Mouse (Mus musculus): Measurements from ENCODE around the gene Samd3. TPM values are rescaled to one million over a fixed set of nuclear protein-coding genes. Genes with fewer than 3 reads are reported as not detected.

Samd3 gene
- polyA plus RNA-seq, 2 experiments: 0.04 TPM; not detected in 1

DNA sequence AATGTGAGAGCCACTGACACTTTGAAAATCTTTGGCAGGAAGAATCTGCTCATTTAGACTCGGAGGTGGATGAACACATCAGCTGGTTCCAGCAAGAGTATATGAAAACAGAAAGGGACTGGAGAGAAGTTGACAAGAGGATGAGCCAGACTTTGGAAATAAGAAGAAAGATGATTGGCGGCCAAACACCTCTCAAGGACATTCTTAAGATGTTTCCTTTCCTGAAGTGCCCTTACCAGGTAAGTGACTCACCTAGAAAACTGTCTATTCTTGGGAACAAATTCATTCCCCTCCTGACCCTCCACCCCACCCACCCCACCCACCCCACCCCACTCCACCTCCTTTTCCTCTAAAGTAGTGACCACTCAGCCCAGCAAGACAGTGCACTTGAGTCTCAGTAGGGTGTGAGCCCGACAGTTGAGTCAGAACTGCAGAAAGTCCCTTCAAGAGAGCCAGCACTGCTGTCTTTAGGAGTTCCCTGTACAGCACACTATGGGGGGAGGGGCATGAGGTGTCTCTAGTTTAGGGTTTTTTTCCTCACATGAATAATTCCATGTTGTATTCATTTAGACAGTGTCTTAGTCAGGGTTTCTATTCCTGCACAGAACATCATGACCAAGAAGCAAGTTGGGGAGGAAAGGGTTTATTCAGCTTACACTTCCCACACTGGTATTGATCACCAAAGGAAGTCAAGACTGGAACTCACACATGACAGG, 34.4 kb downstream of the Samd3 start:
- no peaks in the 10 kb centered on the region for H3K9me3 ChIP-seq (ENCODE audit: control insufficient read depth, low read length)
- H3K9ac ChIP-seq (ENCODE audit: low read depth, low read length, severe bottlenecking): no peak overlapping the region
- H3K36me3 ChIP-seq (ENCODE audit: control insufficient read depth, insufficient read depth, low read length): no peaks in the 10 kb centered on the region
- TF ChIP-seq POLR2A (IDR thresholded peaks at IDR 0.05; ENCODE audit: borderline replicate concordance, extremely low read depth, insufficient read depth, insufficient read length): no peak
- 84% methylated on average over 3 of the region's 3 CpGs for WGBS
- no peaks in the 10 kb centered on the region for H3K27me3 ChIP-seq (ENCODE audit: control insufficient read depth, insufficient read depth, low read length)
- H3K27ac ChIP-seq (replicated peaks; ENCODE audit: low read depth, low read length): no peak overlapping the region
- H3K4me1 ChIP-seq (ENCODE audit: control insufficient read depth, insufficient read depth, low read length): no peaks in the 10 kb centered on the region
- no peak for ATAC-seq (ENCODE audit: low FRiP score, low read depth)
- no peak overlapping the region for H3K4me3 ChIP-seq (replicated peaks; ENCODE audit: low read length)
- DNase-seq (ENCODE audit: low spot score): no peak
- no peak overlapping the region for H3K4me2 ChIP-seq (replicated peaks; ENCODE audit: low read depth, low read length, severe bottlenecking)

GRCm38 (mm10) chr10:26275414-26275813, 45.9 kb downstream of the Samd3 start:
- peaks cover 59% of the 10 kb centered on the region for H3K36me3 ChIP-seq (ENCODE audit: control insufficient read depth, insufficient read depth, low read length)
- no peak overlapping the region for H3K27ac ChIP-seq (replicated peaks; ENCODE audit: low read depth, low read length)
- no peaks in the 10 kb centered on the region for H3K27me3 ChIP-seq (ENCODE audit: control insufficient read depth, insufficient read depth, low read length)
- 93% methylated on average over 6 of the region's 6 CpGs for WGBS
- DNase-seq (ENCODE audit: low spot score) (no peak), ATAC-seq (ENCODE audit: low FRiP score, low read depth) (no peak)
- H3K4me1 ChIP-seq (ENCODE audit: control insufficient read depth, insufficient read depth, low read length): no peaks in the 10 kb centered on the region
- H3K9ac ChIP-seq (ENCODE audit: low read depth, low read length, severe bottlenecking): no peak overlapping the region
- H3K4me3 ChIP-seq (replicated peaks; ENCODE audit: low read length): no peak overlapping the region
- TF ChIP-seq POLR2A (IDR thresholded peaks at IDR 0.05; ENCODE audit: borderline replicate concordance, extremely low read depth, insufficient read depth, insufficient read length): no peak
- H3K4me2 ChIP-seq (replicated peaks; ENCODE audit: low read depth, low read length, severe bottlenecking): no peak overlapping the region
- no peaks in the 10 kb centered on the region for H3K9me3 ChIP-seq (ENCODE audit: control insufficient read depth, low read length)

DNA sequence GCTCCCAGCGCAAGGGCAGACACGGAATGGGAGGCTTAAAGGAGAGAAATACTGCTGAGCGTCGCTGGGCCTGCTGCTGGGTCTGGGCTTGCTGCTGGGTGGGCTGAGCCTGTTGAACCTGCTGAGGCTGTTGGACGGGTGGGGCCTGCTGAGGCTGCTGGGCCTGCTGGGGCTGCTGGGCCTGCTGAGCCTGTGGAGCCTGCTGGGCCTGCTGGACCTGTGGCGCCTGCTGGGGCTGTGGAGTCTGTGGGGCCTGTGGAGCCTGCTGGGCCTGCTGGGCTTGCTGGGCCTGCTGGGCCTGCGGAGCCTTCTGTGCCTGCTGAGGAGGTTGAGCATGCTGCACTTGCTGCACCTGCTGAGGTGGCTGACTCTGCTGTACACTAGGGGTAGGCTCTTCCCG, 50.5 kb downstream of the Samd3 start:
- no peak overlapping the region for H3K27ac ChIP-seq (replicated peaks; ENCODE audit: low read depth, low read length)
- H3K4me3 ChIP-seq (replicated peaks; ENCODE audit: low read length): no peak overlapping the region
- no peak for TF ChIP-seq POLR2A (IDR thresholded peaks at IDR 0.05; ENCODE audit: borderline replicate concordance, extremely low read depth, insufficient read depth, insufficient read length)
- no peaks in the 10 kb centered on the region for H3K27me3 ChIP-seq (ENCODE audit: control insufficient read depth, insufficient read depth, low read length)
- no peaks in the 10 kb centered on the region for H3K9me3 ChIP-seq (ENCODE audit: control insufficient read depth, low read length)
- no peak; the same call in 1 of the 2 replicates for ATAC-seq (ENCODE audit: low FRiP score, low read depth)
- no peaks in the 10 kb centered on the region for H3K4me1 ChIP-seq (ENCODE audit: control insufficient read depth, insufficient read depth, low read length)
- H3K4me2 ChIP-seq (replicated peaks; ENCODE audit: low read depth, low read length, severe bottlenecking): no peak overlapping the region
- DNase-seq (ENCODE audit: low spot score): no peak
- H3K9ac ChIP-seq (ENCODE audit: low read depth, low read length, severe bottlenecking): no peak overlapping the region
- peaks cover 64% of the 10 kb centered on the region for H3K36me3 ChIP-seq (ENCODE audit: control insufficient read depth, insufficient read depth, low read length)
- WGBS: 65% methylated on average over 8 of the region's 8 CpGs

- no peaks in the 10 kb centered on the region for H3K4me1 ChIP-seq (ENCODE audit: control insufficient read depth, insufficient read depth, low read length)
- H3K4me2 ChIP-seq (replicated peaks; ENCODE audit: low read depth, low read length, severe bottlenecking): no peak overlapping the region
- WGBS: 82% methylated on average over 7 of the region's 7 CpGs
- no peak overlapping the region for H3K4me3 ChIP-seq (replicated peaks; ENCODE audit: low read length)
- no peak for TF ChIP-seq POLR2A (IDR thresholded peaks at IDR 0.05; ENCODE audit: borderline replicate concordance, extremely low read depth, insufficient read depth, insufficient read length)
- no peak overlapping the region for H3K9ac ChIP-seq (ENCODE audit: low read depth, low read length, severe bottlenecking)
- no peaks in the 10 kb centered on the region for H3K27me3 ChIP-seq (ENCODE audit: control insufficient read depth, insufficient read depth, low read length)
- ATAC-seq (ENCODE audit: low FRiP score, low read depth) (no peak), DNase-seq (ENCODE audit: low spot score) (no peak)
- peaks cover 47% of the 10 kb centered on the region for H3K36me3 ChIP-seq (ENCODE audit: control insufficient read depth, insufficient read depth, low read length)
- H3K27ac ChIP-seq (replicated peaks; ENCODE audit: low read depth, low read length): no peak overlapping the region
- no peaks in the 10 kb centered on the region for H3K9me3 ChIP-seq (ENCODE audit: control insufficient read depth, low read length)
Observed at GRCm38 (mm10) chr10:26287136-26287535, 57.6 kb downstream of the Samd3 start.

GRCm38 (mm10) chr10:26297200-26297599, 67.7 kb downstream of the Samd3 start:
- H3K4me1 ChIP-seq (ENCODE audit: control insufficient read depth, insufficient read depth, low read length): no peaks in the 10 kb centered on the region
- H3K27ac ChIP-seq (replicated peaks; ENCODE audit: low read depth, low read length): no peak overlapping the region
- TF ChIP-seq POLR2A (IDR thresholded peaks at IDR 0.05; ENCODE audit: borderline replicate concordance, extremely low read depth, insufficient read depth, insufficient read length): no peak
- no peak overlapping the region for H3K4me2 ChIP-seq (replicated peaks; ENCODE audit: low read depth, low read length, severe bottlenecking)
- peak; percentile 18 for DNase-seq (ENCODE audit: low spot score)
- no peak overlapping the region for H3K9ac ChIP-seq (ENCODE audit: low read depth, low read length, severe bottlenecking)
- 73% methylated on average over 3 of the region's 3 CpGs for WGBS
- peaks cover 62% of the 10 kb centered on the region for H3K36me3 ChIP-seq (ENCODE audit: control insufficient read depth, insufficient read depth, low read length)
- ATAC-seq (ENCODE audit: low FRiP score, low read depth): no peak
- H3K9me3 ChIP-seq (ENCODE audit: control insufficient read depth, low read length): no peaks in the 10 kb centered on the region
- no peaks in the 10 kb centered on the region for H3K27me3 ChIP-seq (ENCODE audit: control insufficient read depth, insufficient read depth, low read length)
- no peak overlapping the region for H3K4me3 ChIP-seq (replicated peaks; ENCODE audit: low read length)
